Mouse (Mus musculus) cortical plate, adult 2 months (tissue): Measurements from ENCODE around the gene Zfp771.

Experiments
- CTCF ChIP-seq: fragments of 200-500 bp; IDR thresholded peaks from 2 replicates; pipeline ENCODE4 v1.5.1; 2011; ENCODE audit warnings: mild to moderate bottlenecking, control low read depth, low read length; ENCODE audit not compliant: insufficient read depth; ENCODE audit errors: extremely low read depth
- POLR2A ChIP-seq: fragments of 200-500 bp; IDR thresholded peaks from 2 replicates; pipeline ENCODE4 v1.6.1; 2011; ENCODE audit warnings: mild to moderate bottlenecking, low read length, control low read depth; ENCODE audit not compliant: insufficient read depth; ENCODE audit errors: extremely low read depth

DNA sequence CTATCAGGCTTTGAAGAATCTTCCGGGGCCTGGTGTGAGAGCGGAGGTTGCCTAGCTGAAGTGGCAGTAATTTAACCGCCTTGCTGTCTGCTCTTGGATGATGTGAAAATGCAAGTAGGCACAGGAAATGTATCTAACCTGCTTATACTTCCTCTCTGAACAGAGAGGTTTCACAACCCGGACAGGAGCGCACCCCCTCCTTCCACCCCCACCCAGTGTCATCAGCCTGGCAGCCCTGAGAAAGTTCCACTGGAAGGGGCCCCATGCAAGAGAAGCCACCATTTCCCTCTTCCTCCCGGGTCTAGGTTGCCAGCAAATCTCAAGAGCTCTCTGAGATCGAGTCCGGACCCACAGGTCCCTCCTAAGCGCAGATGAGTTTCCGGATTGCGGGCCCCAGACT lies 52.0 kb downstream of the Zfp771 start, which contains the start of gene Itgal:
- no peak for TF ChIP-seq CTCF
- no peak for TF ChIP-seq POLR2A
